Mouse (Mus musculus) common myeloid progenitor, adult 5-6 weeks (primary cell): ENCODE results near the gene Abca17. TPM values are rescaled to one million over a fixed set of nuclear protein-coding genes. Genes with fewer than 3 reads are reported as not detected.

Source experiments
- ATAC-seq: replicated peaks from 2 replicates; pipeline ENCODE4 v1.8.0; 2016; ENCODE audit warnings: low read depth, mild to moderate bottlenecking, moderate TSS enrichment, inconsistent platforms; ENCODE audit not compliant: poor library complexity, severe bottlenecking
- total RNA-seq: library from RNA; stranded (forward); fragments of 200-1000, 187-1606 nt; gene quantifications from 2 replicates; pipeline ENCODE4 v1.2.3, GENCODE M21; 2017

Gene Abca17
- total RNA-seq, 1 experiment from 2014 or later: 0.14 TPM

DNA sequence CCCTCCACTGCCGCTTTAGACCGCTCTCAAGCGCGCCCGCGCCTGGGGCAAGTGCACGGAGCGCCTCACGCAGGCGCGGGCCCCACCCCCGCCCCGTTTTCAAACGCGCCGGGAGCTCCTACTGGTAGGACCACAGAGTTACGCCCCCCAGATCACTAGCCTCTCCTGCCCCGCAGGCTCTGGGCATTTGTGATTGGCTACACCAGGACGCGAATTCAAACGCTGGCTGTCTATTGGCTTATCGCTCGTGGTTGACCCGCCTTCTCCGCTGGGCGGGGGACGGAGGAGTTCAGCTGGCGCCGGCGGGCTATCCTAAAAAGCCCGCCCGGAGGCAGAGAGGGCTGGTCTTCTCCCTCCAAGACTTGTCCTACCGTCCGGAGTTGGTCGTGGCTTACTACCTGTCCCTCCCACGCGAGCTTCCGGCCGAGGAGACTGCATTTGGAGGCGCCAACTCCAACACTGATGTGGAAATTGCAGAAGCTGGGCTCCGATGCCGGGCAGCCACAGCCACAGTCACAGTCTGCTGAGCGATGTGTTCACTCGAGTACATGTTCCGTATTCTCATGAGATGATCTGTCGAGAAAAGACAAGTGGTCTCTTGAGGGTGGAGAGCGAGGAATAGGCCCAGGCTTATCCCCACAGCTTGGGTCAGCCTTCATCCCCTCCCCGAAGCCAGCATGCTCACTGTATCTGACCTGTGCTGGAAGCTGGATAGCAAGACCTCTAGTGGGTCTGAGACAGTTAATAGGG is 99.4 kb downstream of the Abca17 start, which contains the start of gene Ccnf:
Gene Ccnf (minus strand): TSS at position 165 of the 750 bp plus-strand sequence.
- peak; percentile 99 for ATAC-seq

DNA sequence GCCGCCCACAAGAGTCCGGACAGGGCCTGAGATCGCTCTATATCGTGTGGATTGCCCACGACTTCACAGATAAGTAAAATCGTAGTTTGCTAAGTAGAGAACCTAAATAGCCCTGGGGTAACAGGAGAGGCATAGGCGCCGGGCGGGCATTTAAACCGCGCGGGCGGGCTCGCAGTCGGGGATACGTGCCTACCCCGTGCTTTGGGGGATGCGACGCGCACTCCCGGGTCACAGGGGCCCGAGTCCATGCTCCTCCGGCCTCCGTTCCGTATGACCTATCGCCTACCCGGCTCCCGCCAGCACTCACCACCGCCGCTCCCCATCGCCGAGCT is 99.9 kb downstream of the Abca17 start:
- ATAC-seq: no peak

DNA sequence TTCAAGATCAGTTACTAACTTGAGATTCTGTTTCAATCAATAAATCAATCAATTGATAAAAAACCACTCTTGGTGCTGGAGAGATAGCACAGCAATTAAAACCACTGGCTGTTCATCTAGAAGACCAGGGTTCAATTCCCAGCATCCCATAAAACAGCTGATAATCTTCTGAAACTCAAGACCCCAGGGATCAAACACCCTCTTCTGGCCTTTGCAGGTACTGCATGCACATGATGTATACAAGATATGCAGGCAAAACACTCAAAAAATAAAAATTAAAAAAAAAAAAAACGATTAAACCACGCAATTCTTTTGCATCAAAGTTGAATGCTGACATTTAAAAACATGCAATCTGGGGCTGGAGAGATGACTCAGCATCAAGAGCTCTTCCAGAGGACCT is 102.2 kb downstream of the Abca17 start:
- ATAC-seq: no peak

DNA sequence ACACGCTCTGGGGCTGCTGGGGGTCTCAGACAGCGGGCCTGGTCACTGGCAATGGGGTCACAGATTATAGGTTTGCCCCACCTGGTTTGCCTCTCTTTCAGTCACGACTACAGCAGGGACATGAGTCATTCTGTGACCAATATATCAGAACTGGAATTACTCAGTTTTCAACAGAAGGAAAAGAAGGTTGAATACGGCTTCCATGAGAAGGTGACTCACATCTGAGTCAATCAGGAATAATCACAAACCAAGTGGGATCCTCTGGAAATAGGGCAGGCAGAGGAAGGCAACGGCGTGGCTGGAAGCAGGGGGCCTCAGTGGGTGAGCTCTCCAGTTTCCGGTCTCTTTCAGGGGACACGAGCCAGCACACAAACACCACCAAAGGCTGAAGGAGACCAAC is 106.8 kb downstream of the Abca17 start:
- no peak for ATAC-seq

DNA sequence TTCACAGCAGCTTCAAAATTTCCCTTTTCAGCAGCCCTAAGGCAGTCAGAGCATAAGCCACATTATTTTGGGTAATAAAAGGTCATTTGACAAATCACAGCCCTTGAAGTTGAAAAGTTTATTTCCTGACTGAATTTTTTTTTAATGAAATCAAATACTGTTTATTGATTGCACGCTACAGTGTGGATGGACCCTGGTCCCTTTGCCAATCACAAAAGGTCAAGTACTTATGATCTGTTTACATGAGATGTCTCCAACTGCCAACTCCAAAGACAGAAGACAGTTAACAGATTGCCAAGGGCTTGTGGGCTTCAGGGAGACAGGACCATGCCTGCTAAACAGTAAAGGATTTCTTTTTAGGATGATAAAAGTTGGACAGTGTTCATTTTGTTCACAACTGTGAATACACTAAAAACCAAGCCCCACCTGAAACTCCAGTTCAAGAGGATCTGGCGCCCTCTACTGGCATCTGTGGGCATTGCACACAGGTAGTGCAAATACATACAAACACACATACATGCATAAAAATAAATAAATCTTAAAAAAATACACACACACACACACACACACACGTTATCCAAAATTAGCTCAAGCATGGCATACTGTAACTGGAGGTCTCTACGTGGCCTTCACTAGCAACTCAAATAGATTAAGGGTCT is 107.4 kb downstream of the Abca17 start:
- ATAC-seq: 0 out of 2 replicates have a peak, but pooled peaks have one; percentile 50

DNA sequence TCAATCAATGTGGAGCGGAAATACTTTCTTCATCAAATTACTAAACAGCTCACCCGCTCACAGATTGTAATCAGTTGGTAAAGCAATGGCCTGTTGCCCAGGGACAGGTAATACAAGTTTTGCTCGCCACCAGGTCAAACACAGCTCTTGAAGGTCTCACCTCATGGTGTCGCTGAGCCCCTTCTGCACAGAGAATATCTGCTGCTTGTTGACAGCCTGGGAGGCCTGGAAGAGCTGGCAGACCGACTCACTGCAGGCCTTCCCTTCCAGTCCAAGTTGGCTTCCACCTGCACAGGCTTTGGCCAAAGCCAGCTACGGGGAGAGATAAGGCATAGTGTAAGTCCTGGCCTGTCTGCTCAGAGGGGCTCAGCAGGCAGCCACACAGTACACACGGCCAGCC is 113.9 kb downstream of the Abca17 start:
- no peak for ATAC-seq

DNA sequence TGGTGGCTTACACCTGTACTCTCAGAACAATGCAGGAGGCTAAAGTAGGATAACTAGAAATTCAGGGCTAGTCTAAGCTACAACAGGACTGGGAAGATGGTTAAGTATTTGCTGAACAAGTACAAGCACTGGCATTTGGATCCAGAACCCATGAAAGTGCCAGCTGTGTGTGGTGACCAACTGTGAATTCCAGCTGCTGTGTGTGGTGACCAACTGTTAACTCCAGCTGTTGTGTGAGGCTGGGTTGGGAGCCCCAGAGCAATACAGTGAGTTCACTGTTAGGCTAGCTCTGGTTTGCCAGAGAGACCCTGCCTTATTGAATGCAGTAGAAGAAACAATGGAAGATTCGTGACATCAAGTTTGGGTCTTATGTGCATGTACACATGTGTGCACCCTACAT is 114.4 kb downstream of the Abca17 start:
- ATAC-seq: no peak

DNA sequence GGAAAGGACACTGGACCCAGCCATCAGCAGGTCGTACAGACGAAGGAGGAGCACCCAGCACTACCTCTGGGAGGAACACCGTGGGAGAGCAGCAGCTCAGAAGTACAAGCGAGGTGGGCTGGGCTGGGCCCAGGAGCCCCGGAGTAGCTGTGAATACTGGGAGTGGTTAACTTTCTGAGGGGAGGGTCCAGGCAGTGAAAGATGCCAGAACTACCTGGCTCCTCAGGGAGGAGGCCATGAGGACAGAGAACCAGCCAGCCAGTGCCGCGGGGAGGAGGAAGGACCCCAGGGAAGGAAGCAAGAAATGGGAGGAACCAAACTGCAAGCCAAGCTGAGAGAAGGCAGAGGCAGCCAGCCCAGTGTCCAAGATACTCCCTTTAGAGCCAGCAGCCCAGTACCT is 122.9 kb downstream of the Abca17 start:
- ATAC-seq: no peak

DNA sequence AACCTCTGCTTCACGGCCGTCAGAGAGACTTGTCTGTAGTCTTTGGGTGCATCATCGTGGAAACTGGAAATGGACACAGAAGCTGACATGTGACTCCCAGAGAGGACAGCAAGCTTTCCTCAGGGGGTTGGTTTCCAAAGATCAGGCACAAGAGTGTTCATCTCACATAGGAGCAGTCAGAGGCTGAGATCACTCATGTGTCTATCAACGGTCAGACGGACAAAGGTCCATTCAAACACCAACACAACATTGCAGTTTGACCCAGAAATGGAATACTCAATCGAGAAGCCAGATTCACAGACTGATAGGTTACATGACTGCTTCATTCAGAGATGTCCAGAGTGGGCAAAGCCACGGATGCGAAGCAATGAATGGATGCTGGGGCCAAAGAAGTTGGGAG is 124.1 kb downstream of the Abca17 start:
- ATAC-seq: no peak

DNA sequence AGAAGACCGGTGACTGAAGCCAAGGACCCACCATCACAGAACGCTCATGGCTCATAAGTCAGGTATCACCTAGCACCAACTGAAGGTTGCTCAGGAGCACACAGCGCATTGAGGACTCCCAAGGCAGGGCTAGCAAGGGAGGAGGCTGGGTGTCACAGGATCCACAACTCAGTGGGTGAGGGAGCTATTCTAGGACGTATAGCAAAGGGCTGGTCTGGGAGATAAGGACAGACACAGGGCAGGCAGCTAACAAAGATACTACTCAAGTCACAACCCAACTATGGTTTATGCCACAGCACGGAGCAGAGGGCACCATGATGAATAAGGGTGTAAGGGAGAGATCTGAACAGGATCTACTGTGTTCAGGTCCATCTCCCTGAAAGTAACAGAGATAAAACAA is 125.0 kb downstream of the Abca17 start:
- peak; percentile 69 for ATAC-seq

DNA sequence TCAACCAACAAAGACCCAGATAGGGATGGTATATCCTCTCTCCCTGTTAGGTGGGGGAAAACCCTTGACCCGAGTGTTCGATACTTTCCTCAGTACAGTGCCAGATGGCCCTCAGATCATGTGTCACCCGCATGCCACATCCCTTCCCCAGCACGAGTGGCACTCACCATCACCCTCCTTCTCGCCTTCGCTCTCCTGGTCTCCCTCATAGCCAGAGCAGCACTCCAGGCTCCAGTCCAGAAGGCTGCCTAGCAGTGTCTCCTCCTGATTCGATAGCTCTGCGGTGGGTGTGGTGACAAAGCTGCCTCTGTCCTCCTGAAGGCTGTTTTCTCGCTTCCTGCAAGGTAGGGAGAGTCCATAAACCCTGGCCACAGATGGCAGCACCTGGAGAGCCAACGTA is 126.1 kb downstream of the Abca17 start:
- no peak for ATAC-seq

DNA sequence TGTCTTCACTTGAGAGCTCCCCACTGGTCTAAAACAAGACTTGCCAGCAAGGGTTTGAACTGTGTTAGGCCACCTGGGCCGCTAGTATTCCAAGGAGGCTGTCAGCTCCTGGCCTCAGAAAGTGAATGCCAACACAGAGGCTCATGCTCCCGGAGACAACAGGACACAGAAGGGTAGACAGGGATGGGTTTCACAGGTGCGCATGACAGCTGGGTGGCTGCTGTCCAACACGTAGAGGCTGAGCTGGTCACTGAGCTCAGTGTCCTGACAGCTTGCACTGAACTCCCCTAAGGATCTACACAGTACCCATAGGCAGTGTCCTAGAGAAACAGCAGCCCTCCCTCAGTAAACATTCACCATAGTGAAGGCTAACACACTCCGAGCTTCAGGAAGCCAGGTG is 127.4 kb downstream of the Abca17 start:
- no peak for ATAC-seq

DNA sequence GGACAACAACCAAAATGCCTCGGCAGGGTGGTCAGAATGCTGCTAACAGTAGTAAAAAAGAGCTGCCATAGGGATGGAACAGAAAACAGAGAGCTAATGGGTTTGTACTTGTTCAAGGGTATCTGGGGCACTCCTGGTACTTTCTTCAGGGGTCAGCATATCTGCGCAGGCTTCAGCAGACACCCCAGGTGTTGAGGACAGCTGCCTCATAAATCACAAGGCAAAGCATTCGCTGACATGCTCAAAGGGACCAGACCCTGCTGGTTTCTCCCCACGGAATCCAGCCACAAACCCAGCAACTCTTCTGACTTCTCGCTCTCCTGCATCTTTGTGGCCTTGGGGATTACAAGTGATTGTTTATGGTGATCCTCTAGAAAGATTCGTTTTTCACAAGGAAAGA is 128.2 kb downstream of the Abca17 start:
- ATAC-seq: no peak

DNA sequence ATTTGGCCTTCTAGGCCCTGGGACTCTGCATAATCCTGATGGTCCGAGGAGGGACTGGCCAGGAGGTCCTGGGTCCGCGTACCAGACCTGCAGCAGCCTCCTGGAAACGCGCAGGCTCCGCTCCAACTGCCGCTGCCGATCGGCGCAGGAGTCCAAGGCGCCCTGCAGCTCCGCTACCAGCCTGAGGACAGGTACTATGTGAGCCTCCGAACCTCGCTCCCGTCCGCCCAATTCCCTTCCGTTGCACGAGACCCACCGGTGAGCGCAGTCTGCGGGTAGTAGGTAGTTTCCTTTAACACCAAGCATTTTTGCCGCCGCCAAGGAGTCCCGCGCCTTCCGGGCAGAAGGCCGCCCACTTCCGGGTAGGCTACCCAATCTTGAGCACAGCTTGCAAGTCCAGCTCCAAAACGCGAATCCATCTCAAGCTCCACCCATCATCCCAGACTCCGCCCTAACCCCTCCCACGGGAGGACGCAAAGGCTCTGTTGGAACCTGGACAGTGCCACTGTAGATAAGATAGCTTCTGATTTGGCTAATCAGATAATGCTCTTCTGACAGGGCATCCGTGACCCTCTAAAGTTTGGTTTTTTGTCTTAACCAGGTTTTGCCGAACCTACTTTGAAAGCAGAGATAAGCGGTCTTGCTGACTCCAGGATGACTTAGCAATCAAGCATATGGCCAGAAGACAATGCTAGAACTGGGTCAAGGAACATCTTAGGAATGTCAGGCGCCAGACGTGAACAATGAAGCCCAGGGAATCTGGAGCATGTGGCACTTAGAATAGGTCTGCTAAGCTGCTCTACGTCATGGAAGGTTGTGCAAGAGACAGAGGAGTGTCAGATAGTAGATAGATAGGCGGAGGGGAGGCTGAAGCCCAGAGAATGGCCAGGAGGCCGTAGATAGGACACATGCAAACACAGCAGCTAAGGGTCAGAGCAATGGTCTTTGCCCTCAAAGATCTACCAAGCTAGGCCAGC is 130.1 kb downstream of the Abca17 start, which contains the start of gene Tedc2:
Gene Tedc2 (minus strand): TSS at position 417 of the 977 bp plus-strand sequence.
- ATAC-seq: peak; percentile 94

DNA sequence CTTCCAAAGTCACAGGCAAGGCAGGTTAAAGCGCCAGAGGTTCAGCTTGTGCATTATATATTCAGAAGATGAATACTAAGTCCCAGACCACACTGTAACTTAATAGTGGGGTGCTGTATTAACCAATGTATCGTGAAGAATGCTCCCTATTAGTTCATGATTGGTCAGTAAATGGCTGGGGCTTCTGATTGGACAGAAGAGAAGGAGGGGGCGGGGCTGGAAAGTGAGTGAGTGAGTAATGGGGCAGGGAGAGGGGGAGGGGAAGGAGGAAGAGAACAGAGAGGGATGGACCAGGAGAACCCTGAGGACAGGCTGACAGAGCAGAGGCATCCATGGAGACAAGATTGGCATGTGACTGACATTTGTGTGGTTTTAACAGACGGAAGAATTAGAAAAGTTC is 134.0 kb downstream of the Abca17 start:
- ATAC-seq: no peak

Other genes starting within 250 kb of the Abca17 start
- 33.8 and 40.7 TPM in 2 replicates for gene Pdpk1, start 200.1 kb downstream of the Abca17 start, total RNA-seq
- gene Amdhd2, start 187.3 kb downstream of the Abca17 start, total RNA-seq: 22.5 and 23.0 TPM in 2 replicates
- 81.5 and 89.8 TPM in 2 replicates for gene Atp6v0c, start 181.4 kb downstream of the Abca17 start, total RNA-seq
- 4.8 and 5.3 TPM in 2 replicates for gene Tbc1d24, start 145.5 kb downstream of the Abca17 start, total RNA-seq
- gene Ntn3, start 141.5 kb downstream of the Abca17 start, total RNA-seq: 0.10 and 0.50 TPM in 2 replicates
- 17.4 and 18.4 TPM in 2 replicates for gene Tedc2, start 130.2 kb downstream of the Abca17 start, total RNA-seq
- gene Ccnf, start 99.6 kb downstream of the Abca17 start, total RNA-seq: 29.1 and 30.8 TPM in 2 replicates
- gene Abca3, start 882 bp upstream of the Abca17 start, total RNA-seq: 13.7 and 22.4 TPM in 2 replicates
- 360 and 414 TPM in 2 replicates for gene Rnps1, start 63.5 kb upstream of the Abca17 start, total RNA-seq
- 26.0 and 28.7 TPM in 2 replicates for gene Eci1, start 75.6 kb upstream of the Abca17 start, total RNA-seq
- 1.4 TPM in 1 of 2 replicates, not detected in the other for gene Dnase1l2, start 92.0 kb upstream of the Abca17 start, total RNA-seq
- gene E4f1, start 119.2 kb upstream of the Abca17 start, total RNA-seq: 10.0 and 15.2 TPM in 2 replicates
- gene Pgp, start 119.3 kb upstream of the Abca17 start, total RNA-seq: 21.6 and 23.5 TPM in 2 replicates
- gene Bricd5, start 122.8 kb upstream of the Abca17 start, total RNA-seq: 1.3 TPM in 1 of 2 replicates, not detected in the other
- gene Mlst8, start 128.0 kb upstream of the Abca17 start, total RNA-seq: 9.6 and 25.7 TPM in 2 replicates
- gene Caskin1, start 137.5 kb upstream of the Abca17 start, total RNA-seq: not detected in 2 replicates
- 59.3 and 60.5 TPM in 2 replicates for gene Traf7, start 176.9 kb upstream of the Abca17 start, total RNA-seq
- 0.05 TPM in 1 of 2 replicates, not detected in the other for gene Rab26, start 183.1 kb upstream of the Abca17 start, total RNA-seq
- gene Pkd1, start 198.8 kb upstream of the Abca17 start, total RNA-seq: 8.3 and 37.4 TPM in 2 replicates